Comparison of ENCODE assay signal across 10 mouse cellular contexts in the genomic region with DNA sequence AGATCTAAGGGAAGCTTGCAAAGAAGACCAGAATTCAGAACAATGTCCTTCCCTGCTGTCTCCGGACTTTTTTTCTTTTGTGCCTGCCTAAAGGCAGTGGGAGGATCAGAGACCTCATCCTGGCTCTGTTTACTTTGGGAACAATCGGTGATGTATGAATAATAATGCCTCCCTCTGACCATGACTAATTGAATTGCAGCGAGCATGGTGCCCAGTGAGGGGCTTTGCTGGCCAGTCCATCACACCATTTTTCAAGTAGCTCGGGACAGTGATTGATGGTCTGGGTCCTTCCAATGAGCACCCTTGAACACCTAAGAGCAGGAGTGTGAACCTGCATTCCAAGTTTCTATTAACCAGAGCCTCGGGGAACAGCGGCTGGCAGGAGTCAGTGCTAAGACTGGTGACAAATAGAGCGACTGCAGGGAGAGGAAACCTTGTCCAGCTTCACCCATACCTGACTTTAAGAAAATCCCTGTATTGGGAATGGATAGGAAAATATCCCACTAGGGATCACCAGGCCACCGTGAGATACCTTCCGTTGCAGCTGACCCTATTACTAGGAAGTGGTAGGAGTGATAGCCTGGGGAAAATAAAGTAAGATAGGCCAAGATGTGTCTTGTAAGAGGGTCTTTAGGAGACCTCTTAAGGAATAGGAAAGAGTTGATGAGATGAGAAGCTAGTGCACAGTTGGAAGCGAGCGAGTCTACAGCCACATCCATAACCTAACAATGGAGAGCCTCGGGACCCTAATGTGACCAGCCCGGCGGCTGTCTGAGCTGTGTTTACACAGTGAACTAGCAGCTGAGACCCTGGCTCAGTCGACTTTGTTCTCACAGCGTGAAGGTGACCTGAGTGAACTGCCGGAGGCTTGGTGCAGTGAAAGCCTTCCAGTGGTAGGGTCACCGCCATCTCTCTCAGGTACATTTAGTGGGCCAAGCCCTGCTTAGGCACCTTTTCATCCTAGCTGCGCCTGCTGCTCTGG.
DNase-seq lines count a peak whose midpoint lies in the region; ATAC-seq lines count a peak whose summit lies in the region.
"Had no signal": no experiment of that assay in that cellular context is flagged by ENCODE, and none has a peak within 500 bp of the region (broad histone marks: within the 10 kb centered on the region; RNA-seq: fewer than 3 reads in every experiment).

No protein-coding gene starts in this region.

- 15% methylated on average over 19 of the region's 19 CpGs for WGBS in forebrain, embryonic 12.5 days
- 18% methylated on average over 19 of the region's 19 CpGs for WGBS in forebrain, embryonic 16.5 days
- whole genome bisulfite sequencing in embryonic facial prominence, embryonic 11.5 days: 16% methylated on average over 19 of the region's 19 CpGs
- 15% methylated on average over 19 of the region's 19 CpGs for WGBS in kidney, embryonic 16.5 days
- WGBS in midbrain, embryonic 16.5 days: 9% methylated on average over 19 of the region's 19 CpGs

- intact Hi-C loops in left cerebral cortex, postnatal 10 days (cut with DNase I): no loop called here

- peaks cover 42% of the 10 kb centered on the region for H3K27me3 ChIP-seq in forebrain, embryonic 12.5 days
- H3K27me3 ChIP-seq in forebrain, embryonic 16.5 days (replicated peaks; ENCODE audit: control insufficient read depth, insufficient read depth, low read length): no peaks in the 10 kb centered on the region
- H3K27me3 ChIP-seq in embryonic facial prominence, embryonic 11.5 days (ENCODE audit: control insufficient read depth, insufficient read depth, low read length): no peaks in the 10 kb centered on the region
- no peaks in the 10 kb centered on the region; the same call in 1 of the 2 replicates for H3K27me3 ChIP-seq in kidney, embryonic 16.5 days (ENCODE audit: insufficient read depth, low read length)
- H3K27me3 ChIP-seq in midbrain, embryonic 16.5 days (ENCODE audit: control insufficient read depth, insufficient read depth, low read depth, low read length): peaks cover 29% of the 10 kb centered on the region

- no peaks in the 10 kb centered on the region for H3K36me3 ChIP-seq in forebrain, embryonic 12.5 days (replicated peaks)
- no peaks in the 10 kb centered on the region for H3K36me3 ChIP-seq in forebrain, embryonic 16.5 days (ENCODE audit: control insufficient read depth, insufficient read depth)
- H3K36me3 ChIP-seq in embryonic facial prominence, embryonic 11.5 days (replicated peaks; ENCODE audit: control insufficient read depth, insufficient read depth, low read depth, low read length): no peaks in the 10 kb centered on the region
- no peaks in the 10 kb centered on the region for H3K36me3 ChIP-seq in kidney, embryonic 16.5 days (ENCODE audit: insufficient read depth, low read length)
- H3K36me3 ChIP-seq in midbrain, embryonic 16.5 days (ENCODE audit: control insufficient read depth, insufficient read depth, low read length): no peaks in the 10 kb centered on the region

- H3K4me2 ChIP-seq in forebrain, embryonic 12.5 days: no peak overlapping the region
- no peak overlapping the region for H3K4me2 ChIP-seq in forebrain, embryonic 16.5 days (ENCODE audit: low read length)
- no peak overlapping the region for H3K4me2 ChIP-seq in embryonic facial prominence, embryonic 11.5 days (ENCODE audit: low read depth, low read length)
- H3K4me2 ChIP-seq in kidney, embryonic 16.5 days (replicated peaks; ENCODE audit: low read depth, low read length): no peak overlapping the region
- no peak overlapping the region for H3K4me2 ChIP-seq in midbrain, embryonic 16.5 days (ENCODE audit: low read length)

- H3K9me3 ChIP-seq in forebrain, embryonic 12.5 days: no peaks in the 10 kb centered on the region
- H3K9me3 ChIP-seq in forebrain, embryonic 16.5 days (ENCODE audit: control insufficient read depth, low read length): no peaks in the 10 kb centered on the region
- H3K9me3 ChIP-seq in embryonic facial prominence, embryonic 11.5 days (replicated peaks; ENCODE audit: control insufficient read depth, low read length): no peaks in the 10 kb centered on the region
- no peaks in the 10 kb centered on the region for H3K9me3 ChIP-seq in kidney, embryonic 16.5 days (ENCODE audit: low read length)
- no peaks in the 10 kb centered on the region for H3K9me3 ChIP-seq in midbrain, embryonic 16.5 days (replicated peaks; ENCODE audit: control insufficient read depth, low read length, poor library complexity, severe bottlenecking)

- H3K9ac ChIP-seq in forebrain, embryonic 12.5 days: no peak overlapping the region
- no peak overlapping the region for H3K9ac ChIP-seq in forebrain, embryonic 16.5 days (replicated peaks; ENCODE audit: low read depth, low read length)
- no peak overlapping the region for H3K9ac ChIP-seq in embryonic facial prominence, embryonic 11.5 days (replicated peaks; ENCODE audit: low read length)
- H3K9ac ChIP-seq in kidney, embryonic 16.5 days (replicated peaks; ENCODE audit: low read length): no peak overlapping the region
- H3K9ac ChIP-seq in midbrain, embryonic 16.5 days (ENCODE audit: low read depth, low read length): no peak overlapping the region

- H3K4me1 ChIP-seq in forebrain, embryonic 12.5 days: peaks cover 25% of the 10 kb centered on the region
- H3K4me1 ChIP-seq in forebrain, embryonic 16.5 days (replicated peaks; ENCODE audit: control insufficient read depth, insufficient read depth, low read length): no peaks in the 10 kb centered on the region
- H3K4me1 ChIP-seq in embryonic facial prominence, embryonic 11.5 days (ENCODE audit: control insufficient read depth, insufficient read depth, low read length): no peaks in the 10 kb centered on the region
- H3K4me1 ChIP-seq in kidney, embryonic 16.5 days (ENCODE audit: insufficient read depth, low read length): peaks cover 9% of the 10 kb centered on the region; the same call in 1 of the 2 replicates
- H3K4me1 ChIP-seq in midbrain, embryonic 16.5 days (ENCODE audit: control insufficient read depth, insufficient read depth, low read length): peaks cover 6% of the 10 kb centered on the region

- ATAC-seq in forebrain, embryonic 12.5 days (ENCODE audit: low FRiP score): peak; percentile 59; the same call in 1 of the 2 replicates
- no peak for ATAC-seq in forebrain, embryonic 16.5 days
- ATAC-seq in embryonic facial prominence, embryonic 11.5 days (replicated peaks; ENCODE audit: insufficient number of reproducible peaks, low FRiP score, low TSS enrichment, low read depth): 0 out of 2 replicates have a peak, but pooled peaks have one; percentile 48
- peak; percentile 87 for ATAC-seq in kidney, embryonic 16.5 days (ENCODE audit: low FRiP score, low TSS enrichment)
- ATAC-seq in midbrain, embryonic 16.5 days: 0 out of 2 replicates have a peak, but pooled peaks have one; percentile 32

- no peak overlapping the region for H3K27ac ChIP-seq in forebrain, embryonic 12.5 days
- no peak overlapping the region for H3K27ac ChIP-seq in forebrain, embryonic 16.5 days (ENCODE audit: low read length)
- no peak overlapping the region for H3K27ac ChIP-seq in embryonic facial prominence, embryonic 11.5 days (replicated peaks; ENCODE audit: low read depth, low read length)
- no peak overlapping the region for H3K27ac ChIP-seq in kidney, embryonic 16.5 days (ENCODE audit: low read length)
- H3K27ac ChIP-seq in midbrain, embryonic 16.5 days (ENCODE audit: low read length): no peak overlapping the region
- H3K27ac ChIP-seq: gastrocnemius, adult 2 months had no signal

- H3K4me3 ChIP-seq in forebrain, embryonic 12.5 days (replicated peaks): no peak overlapping the region
- no peak overlapping the region for H3K4me3 ChIP-seq in forebrain, embryonic 16.5 days (replicated peaks; ENCODE audit: low read length)
- H3K4me3 ChIP-seq in embryonic facial prominence, embryonic 11.5 days (ENCODE audit: low read depth, low read length): no peak overlapping the region
- H3K4me3 ChIP-seq in kidney, embryonic 16.5 days (ENCODE audit: low read length): no peak overlapping the region
- no peak overlapping the region for H3K4me3 ChIP-seq in midbrain, embryonic 16.5 days (ENCODE audit: low read depth, low read length)
- H3K4me3 ChIP-seq: gastrocnemius, adult 2 months had no signal

- no peak for DNase-seq in embryonic facial prominence, embryonic 11.5 days (ENCODE audit: low spot score)
- DNase-seq in left cerebral cortex, postnatal 10 days (ENCODE audit: extremely low spot score in 1 of 2, low spot score in 2 of 2): no peak
- no peak for DNase-seq in heart, adult 18-20 months
- no peak for DNase-seq in cerebellum, postnatal 14 days
- DNase-seq: gastrocnemius, adult 2 months; heart, postnatal 36 days had no signal
